Mouse (Mus musculus) heart, postnatal 25 days (tissue): ENCODE data around the gene Cops2. TPM values are rescaled to one million over a fixed set of nuclear protein-coding genes. Genes with fewer than 3 reads are reported as not detected.

Experiments used
- DNase-seq: peaks from one replicate; pipeline ENCODE4 v3.0.0; 2022; ENCODE audit warnings: low spot score
- intact Hi-C: fragments of 180-260 bp; cut with DNase I; formaldehyde crosslinking; loops from one replicate; pipeline ENCODE4 v1.15.1; 2025
- total RNA-seq, 2 experiments: library from RNA; stranded (reverse); gene quantifications; 2 replicates each; pipeline ENCODE4 v1.2.3; 2021

Gene Cops2
- total RNA-seq, 2 experiments from 2014 or later = 86.9 to 87.0 TPM

DNA sequence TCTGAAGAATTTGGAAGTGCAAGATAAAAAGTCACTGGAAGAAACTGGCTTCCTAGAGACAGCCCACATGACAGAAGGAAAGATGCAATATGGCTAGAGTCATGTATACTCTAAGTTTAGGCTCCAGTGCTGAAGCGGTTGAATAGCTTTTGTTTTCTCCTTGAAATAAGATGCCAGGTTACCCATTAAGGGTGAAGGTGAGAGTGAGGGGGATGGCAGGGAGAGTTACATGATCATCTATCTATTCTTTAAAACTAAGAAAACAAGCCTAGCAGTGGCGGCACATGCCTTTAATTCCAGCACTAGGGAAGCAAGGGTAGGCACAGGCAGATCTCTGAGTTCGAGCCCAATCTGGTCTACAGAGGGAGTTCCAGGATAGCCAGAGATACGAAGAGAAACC lies 73.9 kb downstream of the Cops2 start:
- DNase-seq = no peak
- intact Hi-C loops = no loop called here

DNA sequence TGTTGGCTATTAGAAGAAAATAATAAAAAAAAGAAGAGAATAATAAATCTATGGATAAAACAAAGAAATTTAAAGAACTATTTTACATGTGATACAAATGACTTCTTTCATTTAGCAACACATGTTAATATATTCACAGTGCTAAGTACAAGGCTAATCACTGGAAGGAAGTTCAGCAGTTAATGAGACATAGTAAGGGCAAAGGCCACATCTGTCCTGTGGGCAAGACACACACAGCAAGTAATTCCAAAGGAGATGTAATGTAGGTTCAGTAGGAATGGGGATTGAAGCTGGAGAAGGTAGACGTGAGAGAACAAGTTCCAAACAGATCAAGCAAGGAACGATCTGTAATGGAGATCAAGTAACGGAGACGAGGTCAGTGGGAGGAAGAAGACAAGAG lies 74.5 kb downstream of the Cops2 start:
- no peak for DNase-seq
- intact Hi-C loops = loop anchor here (5.0 kb wide), 1 partner anchor 73 kb away; the partner anchor contains the start of genes Cops2 and Galk2

DNA sequence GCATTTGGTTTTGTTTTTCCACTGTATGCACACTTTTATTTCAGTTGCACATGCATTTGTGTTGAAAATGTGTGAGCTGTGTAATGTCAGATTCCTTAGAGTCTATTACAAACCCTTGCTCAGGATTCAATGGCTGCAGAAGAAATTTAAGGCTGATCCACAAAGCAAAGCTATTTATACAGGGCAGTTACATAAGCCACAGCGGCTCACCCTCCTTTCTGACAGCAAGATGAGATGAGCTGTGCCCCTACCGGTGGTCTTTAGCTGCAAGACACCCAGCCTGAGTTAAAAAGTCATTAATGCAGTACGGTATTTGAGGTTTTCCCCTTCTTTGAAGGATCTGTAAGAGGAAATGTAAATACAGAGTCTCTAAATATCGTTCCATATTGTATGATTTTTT lies 75.1 kb downstream of the Cops2 start:
- intact Hi-C loops = loop anchor here (5.0 kb wide), 1 partner anchor 73 kb away; the partner anchor contains the start of genes Cops2 and Galk2
- no peak for DNase-seq

DNA sequence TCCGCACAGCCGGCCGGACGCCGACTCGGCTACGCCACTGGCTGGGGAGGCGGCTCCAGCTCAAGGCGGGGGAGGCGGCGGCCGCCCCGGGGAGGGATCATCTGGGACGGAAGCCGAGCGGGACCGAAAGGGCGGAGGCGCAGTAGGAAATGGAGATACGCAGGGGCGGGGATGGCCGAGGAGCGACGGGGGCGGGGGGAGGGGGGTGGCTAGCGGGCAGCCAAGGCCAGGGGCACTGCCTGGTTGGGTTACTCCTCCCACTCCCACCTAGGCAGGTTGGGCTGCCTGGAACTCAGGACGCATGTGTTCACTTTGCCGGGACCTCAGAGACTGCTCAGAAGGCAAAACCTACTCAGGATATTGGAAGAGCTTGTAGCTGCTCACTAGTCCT lies 76.2 kb downstream of the Cops2 start, which contains the start of gene Secisbp2l:
Gene Secisbp2l (minus strand): TSS at position 152 of the 391 bp plus-strand sequence.
- DNase-seq = peak; percentile 91
- intact Hi-C loops = loop anchor here (5.0 kb wide), 1 partner anchor 75 kb away; the partner anchor contains the start of genes Cops2 and Galk2

DNA sequence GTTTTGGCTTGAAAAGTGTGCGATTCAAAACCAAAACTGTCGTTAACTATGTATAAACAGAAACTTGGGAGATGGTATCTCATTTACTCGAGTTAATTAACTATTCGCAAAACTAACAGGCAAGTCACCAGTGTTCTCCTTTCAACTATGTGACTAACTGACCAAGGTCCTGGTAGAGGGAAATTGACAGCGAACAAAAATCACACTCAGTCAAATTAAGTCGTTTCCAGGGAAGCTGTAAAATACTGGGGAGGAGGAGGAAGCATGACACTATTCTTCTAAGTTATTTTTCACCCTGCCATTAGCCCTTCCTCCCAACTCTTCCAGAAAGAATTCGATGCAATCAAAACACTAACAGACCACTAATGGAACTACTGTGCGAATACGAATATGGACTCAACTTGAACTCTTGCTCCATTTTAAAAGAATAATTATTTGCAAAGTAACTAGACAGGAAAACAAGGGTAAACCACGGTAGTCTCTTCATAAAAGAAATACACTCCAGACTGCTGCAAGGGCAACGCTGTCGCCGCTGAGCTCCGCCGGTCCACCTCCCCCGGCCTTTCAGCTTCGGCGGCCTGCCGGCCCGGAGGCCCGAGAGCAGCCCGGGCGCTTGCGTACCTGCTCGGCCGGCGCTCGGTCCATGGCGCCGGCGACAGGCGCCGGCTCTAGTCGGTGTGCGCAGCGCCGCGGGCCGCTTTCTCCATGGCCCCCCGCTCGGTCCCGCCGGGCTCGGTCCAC lies 76.8 kb downstream of the Cops2 start:
- intact Hi-C loops = loop anchor here (5.0 kb wide), 1 partner anchor 75 kb away; the partner anchor contains the start of genes Cops2 and Galk2

DNA sequence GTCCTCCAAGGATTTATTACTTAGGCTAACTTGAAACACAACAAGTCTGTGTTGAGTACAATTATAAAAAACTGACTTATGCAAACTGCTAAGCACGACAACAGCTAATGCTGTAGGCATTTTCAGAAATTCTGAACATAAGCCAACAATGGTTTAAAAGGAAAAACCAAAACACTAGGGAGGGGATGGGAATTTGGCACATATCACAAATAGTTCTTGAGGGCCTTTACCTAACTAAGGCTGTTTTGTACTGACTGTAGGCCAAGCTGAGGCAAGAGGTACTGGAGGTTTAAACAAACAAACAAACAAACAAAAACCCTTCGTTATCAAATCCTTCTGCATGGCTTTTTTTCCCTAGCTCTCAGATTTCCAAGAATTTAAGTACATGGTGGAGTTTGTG lies 77.9 kb downstream of the Cops2 start:
- no peak for DNase-seq
- intact Hi-C loops = loop anchor here (5.0 kb wide), 1 partner anchor 76 kb away; the partner anchor contains the start of genes Cops2 and Galk2

More for the DNA sequence above, 76.8 kb downstream of the Cops2 start:
- DNase-seq = no peak

Other genes with a start within 250 kb of the Cops2 start
- 1 to 10 TPM; 1.4 to 1.8 TPM for gene Cep152, start 234.0 kb downstream of the Cops2 start, total RNA-seq
- 10 to 100 TPM; 51.3 to 55.2 TPM for gene Eid1, start 186.0 kb downstream of the Cops2 start, total RNA-seq
- under 1 TPM; 0.42 to 0.49 TPM for gene Shc4, start 135.0 kb downstream of the Cops2 start, total RNA-seq
- gene Secisbp2l, start 76.3 kb downstream of the Cops2 start, total RNA-seq = 10 to 100 TPM; 26.3 to 28.6 TPM
- gene Galk2, start within 50 bp of the Cops2 start, total RNA-seq = 10 to 100 TPM; 10.1 to 10.9 TPM
- 1 to 10 TPM; 1.5 to 1.7 TPM for gene Fgf7, start 175.5 kb upstream of the Cops2 start, total RNA-seq